Mouse (Mus musculus): ENCODE data around the gene Mapk10. TPM values are rescaled to one million over a fixed set of nuclear protein-coding genes. Genes with fewer than 3 reads are reported as not detected.

The Mapk10 gene
- polyA plus RNA-seq, 1 experiment, result not detected

GRCm38 (mm10) chr5:103075451-103075850 is 135.7 kb downstream of the Mapk10 start:
- no peak overlapping the region for H3K4me3 ChIP-seq (ENCODE audit: low read depth, low read length)

GRCm38 (mm10) chr5:103072200-103072825 is 138.8 kb downstream of the Mapk10 start:
- H3K9me3 ChIP-seq (replicated peaks; ENCODE audit: control insufficient read depth, insufficient read depth, low read length, poor library complexity, severe bottlenecking), result no peaks in the 10 kb centered on the region
- TF ChIP-seq EP300 (IDR thresholded peaks at IDR 0.05; ENCODE audit: insufficient read depth, low read depth, low read length), result no peak
- TF ChIP-seq CTCF (IDR thresholded peaks at IDR 0.05; ENCODE audit: low read depth, low read length), result no peak
- no peak for TF ChIP-seq POLR2A (IDR thresholded peaks at IDR 0.05; ENCODE audit: insufficient read depth, low read length)

More at GRCm38 (mm10) chr5:103075451-103075850, 135.7 kb downstream of the Mapk10 start:
- Histone ChIP-seq H3K27me3 (ENCODE audit: control insufficient read depth, insufficient read depth, low read length, poor library complexity, severe bottlenecking) (no peaks in the 10 kb centered on the region), H3K9me3 (replicated peaks; ENCODE audit: control insufficient read depth, insufficient read depth, low read length, poor library complexity, severe bottlenecking) (no peaks in the 10 kb centered on the region), H3K4me1 (ENCODE audit: control insufficient read depth, insufficient read depth, low read length) (no peaks in the 10 kb centered on the region), H3K36me3 (ENCODE audit: control insufficient read depth, insufficient read depth, low read length, poor library complexity, severe bottlenecking) (no peaks in the 10 kb centered on the region), H3K9ac (ENCODE audit: low read depth, poor library complexity, severe bottlenecking) (no peak overlapping the region), H3K27ac (ENCODE audit: insufficient read depth, low read length) (no peak overlapping the region)
- TF ChIP-seq POLR2A (IDR thresholded peaks at IDR 0.05; ENCODE audit: insufficient read depth, low read length), result no peak
- TF ChIP-seq CTCF (IDR thresholded peaks at IDR 0.05; ENCODE audit: low read depth, low read length), result peak; percentile 58
- TF ChIP-seq EP300 (IDR thresholded peaks at IDR 0.05; ENCODE audit: insufficient read depth, low read depth, low read length), result no peak

GRCm38 (mm10) chr5:103071006-103071612 is 140.0 kb downstream of the Mapk10 start:
- Histone ChIP-seq H3K4me3 (ENCODE audit: low read depth, low read length) (no peak overlapping the region), H3K27me3 (ENCODE audit: control insufficient read depth, insufficient read depth, low read length, poor library complexity, severe bottlenecking) (no peaks in the 10 kb centered on the region), H3K4me1 (ENCODE audit: control insufficient read depth, insufficient read depth, low read length) (no peaks in the 10 kb centered on the region), H3K36me3 (ENCODE audit: control insufficient read depth, insufficient read depth, low read length, poor library complexity, severe bottlenecking) (no peaks in the 10 kb centered on the region), H3K9me3 (replicated peaks; ENCODE audit: control insufficient read depth, insufficient read depth, low read length, poor library complexity, severe bottlenecking) (no peaks in the 10 kb centered on the region), H3K27ac (ENCODE audit: insufficient read depth, low read length) (no peak overlapping the region), H3K9ac (ENCODE audit: low read depth, poor library complexity, severe bottlenecking) (no peak overlapping the region)
- no peak for TF ChIP-seq CTCF (IDR thresholded peaks at IDR 0.05; ENCODE audit: low read depth, low read length)
- TF ChIP-seq EP300 (IDR thresholded peaks at IDR 0.05; ENCODE audit: insufficient read depth, low read depth, low read length), result no peak
- TF ChIP-seq POLR2A (IDR thresholded peaks at IDR 0.05; ENCODE audit: insufficient read depth, low read length), result no peak

More at GRCm38 (mm10) chr5:103072200-103072825, 138.8 kb downstream of the Mapk10 start:
- Histone ChIP-seq H3K27ac (ENCODE audit: insufficient read depth, low read length) (no peak overlapping the region), H3K9ac (ENCODE audit: low read depth, poor library complexity, severe bottlenecking) (no peak overlapping the region), H3K36me3 (ENCODE audit: control insufficient read depth, insufficient read depth, low read length, poor library complexity, severe bottlenecking) (no peaks in the 10 kb centered on the region), H3K4me1 (ENCODE audit: control insufficient read depth, insufficient read depth, low read length) (no peaks in the 10 kb centered on the region), H3K27me3 (ENCODE audit: control insufficient read depth, insufficient read depth, low read length, poor library complexity, severe bottlenecking) (no peaks in the 10 kb centered on the region), H3K4me3 (ENCODE audit: low read depth, low read length) (no peak overlapping the region)

- no peaks in the 10 kb centered on the region for H3K4me1 ChIP-seq (ENCODE audit: control insufficient read depth, insufficient read depth, low read length)
- no peak overlapping the region for H3K9ac ChIP-seq (ENCODE audit: low read depth, poor library complexity, severe bottlenecking)
- H3K4me3 ChIP-seq (ENCODE audit: low read depth, low read length), result no peak overlapping the region
- H3K27me3 ChIP-seq (ENCODE audit: control insufficient read depth, insufficient read depth, low read length, poor library complexity, severe bottlenecking), result no peaks in the 10 kb centered on the region
- TF ChIP-seq CTCF (IDR thresholded peaks at IDR 0.05; ENCODE audit: low read depth, low read length), result no peak
- no peak for TF ChIP-seq EP300 (IDR thresholded peaks at IDR 0.05; ENCODE audit: insufficient read depth, low read depth, low read length)
- no peak for TF ChIP-seq POLR2A (IDR thresholded peaks at IDR 0.05; ENCODE audit: insufficient read depth, low read length)
- no peaks in the 10 kb centered on the region for H3K36me3 ChIP-seq (ENCODE audit: control insufficient read depth, insufficient read depth, low read length, poor library complexity, severe bottlenecking)
- H3K9me3 ChIP-seq (replicated peaks; ENCODE audit: control insufficient read depth, insufficient read depth, low read length, poor library complexity, severe bottlenecking), result no peaks in the 10 kb centered on the region
- no peak overlapping the region for H3K27ac ChIP-seq (ENCODE audit: insufficient read depth, low read length)
These were observed 160.7 kb downstream of the Mapk10 start for GRCm38 (mm10) chr5:103050319-103050916.

- Histone ChIP-seq H3K36me3 (ENCODE audit: control insufficient read depth, insufficient read depth, low read length, poor library complexity, severe bottlenecking) (no peaks in the 10 kb centered on the region), H3K9me3 (replicated peaks; ENCODE audit: control insufficient read depth, insufficient read depth, low read length, poor library complexity, severe bottlenecking) (no peaks in the 10 kb centered on the region), H3K27me3 (ENCODE audit: control insufficient read depth, insufficient read depth, low read length, poor library complexity, severe bottlenecking) (no peaks in the 10 kb centered on the region), H3K4me1 (ENCODE audit: control insufficient read depth, insufficient read depth, low read length) (no peaks in the 10 kb centered on the region), H3K9ac (ENCODE audit: low read depth, poor library complexity, severe bottlenecking) (no peak overlapping the region), H3K27ac (ENCODE audit: insufficient read depth, low read length) (no peak overlapping the region), H3K4me3 (ENCODE audit: low read depth, low read length) (no peak overlapping the region)
- TF ChIP-seq EP300 (IDR thresholded peaks at IDR 0.05; ENCODE audit: insufficient read depth, low read depth, low read length), result no peak
- no peak for TF ChIP-seq POLR2A (IDR thresholded peaks at IDR 0.05; ENCODE audit: insufficient read depth, low read length)
- no peak for TF ChIP-seq CTCF (IDR thresholded peaks at IDR 0.05; ENCODE audit: low read depth, low read length)
These were observed 163.1 kb downstream of the Mapk10 start for GRCm38 (mm10) chr5:103048011-103048410.

GRCm38 (mm10) chr5:103037752-103038151 is 173.4 kb downstream of the Mapk10 start:
- H3K27me3 ChIP-seq (ENCODE audit: control insufficient read depth, insufficient read depth, low read length, poor library complexity, severe bottlenecking), result no peaks in the 10 kb centered on the region
- H3K4me3 ChIP-seq (ENCODE audit: low read depth, low read length), result no peak overlapping the region
- no peak overlapping the region for H3K9ac ChIP-seq (ENCODE audit: low read depth, poor library complexity, severe bottlenecking)
- H3K36me3 ChIP-seq (ENCODE audit: control insufficient read depth, insufficient read depth, low read length, poor library complexity, severe bottlenecking), result no peaks in the 10 kb centered on the region
- no peaks in the 10 kb centered on the region for H3K9me3 ChIP-seq (replicated peaks; ENCODE audit: control insufficient read depth, insufficient read depth, low read length, poor library complexity, severe bottlenecking)
- no peaks in the 10 kb centered on the region for H3K4me1 ChIP-seq (ENCODE audit: control insufficient read depth, insufficient read depth, low read length)
- no peak overlapping the region for H3K27ac ChIP-seq (ENCODE audit: insufficient read depth, low read length)
- TF ChIP-seq EP300 (IDR thresholded peaks at IDR 0.05; ENCODE audit: insufficient read depth, low read depth, low read length) (no peak), CTCF (IDR thresholded peaks at IDR 0.05; ENCODE audit: low read depth, low read length) (no peak), POLR2A (IDR thresholded peaks at IDR 0.05; ENCODE audit: insufficient read depth, low read length) (no peak)
